Mouse (Mus musculus) heart, adult 11 months (tissue): ENCODE data around the gene Sos1.

ENCODE experiments used
- DNase-seq: peaks from one replicate; pipeline ENCODE4 v3.0.0; 2022

The Sos1 gene

GRCm38 (mm10) chr17:80411182-80411581, 69.1 kb downstream of the Sos1 start:
- DNase-seq: peak; percentile 52

GRCm38 (mm10) chr17:80398243-80398642, 82.0 kb downstream of the Sos1 start:
- DNase-seq: peak; percentile 70

DNA sequence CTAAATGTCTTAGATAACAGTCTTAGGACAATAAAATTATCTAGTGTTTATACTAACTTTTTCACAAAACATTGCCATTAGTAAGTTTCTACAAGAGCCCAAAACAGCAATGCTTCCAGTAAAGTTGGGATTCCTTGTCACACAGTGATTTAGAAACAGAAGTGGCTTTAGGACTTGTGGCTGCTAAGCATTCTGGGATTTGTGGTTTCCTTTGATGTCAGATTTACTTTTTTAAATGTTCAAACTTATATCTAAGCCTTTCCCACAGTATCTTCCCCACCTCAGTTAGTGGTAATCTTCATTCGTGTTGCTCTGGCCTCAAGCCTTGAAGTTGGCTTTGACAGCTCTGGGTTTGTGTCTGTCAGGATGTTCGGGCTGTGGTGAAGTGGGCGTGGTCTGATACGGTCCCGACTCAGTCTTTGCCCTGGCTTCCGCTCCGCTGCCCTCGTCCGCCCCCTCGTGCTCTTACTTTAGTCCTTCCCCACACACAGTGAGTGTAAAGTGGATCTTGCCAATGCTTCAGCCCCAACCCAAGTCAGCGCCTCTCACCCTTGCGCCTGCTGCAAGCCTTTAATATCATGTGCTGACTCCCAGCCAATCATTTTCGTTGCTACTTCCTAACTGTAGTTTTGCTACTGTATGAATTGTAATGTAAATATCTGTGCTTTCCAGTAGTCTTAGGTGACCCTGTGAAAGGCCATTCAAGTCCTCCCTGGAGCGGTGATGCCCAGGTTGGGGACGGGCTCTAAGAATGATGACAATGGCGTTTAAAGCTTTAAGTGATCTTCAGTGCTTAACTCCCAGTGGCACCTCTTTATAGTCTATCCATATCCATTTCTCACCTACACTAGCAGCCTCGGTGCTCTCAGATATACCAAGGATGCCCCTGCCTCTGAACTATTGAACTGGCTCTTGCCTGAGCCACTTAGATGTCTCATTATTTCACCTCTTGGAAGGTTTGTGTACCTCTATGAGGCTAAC, 88.5 kb downstream of the Sos1 start:
- DNase-seq: peak; percentile 95

GRCm38 (mm10) chr17:80390024-80390423, 90.2 kb downstream of the Sos1 start:
- peak; percentile 56 for DNase-seq

DNA sequence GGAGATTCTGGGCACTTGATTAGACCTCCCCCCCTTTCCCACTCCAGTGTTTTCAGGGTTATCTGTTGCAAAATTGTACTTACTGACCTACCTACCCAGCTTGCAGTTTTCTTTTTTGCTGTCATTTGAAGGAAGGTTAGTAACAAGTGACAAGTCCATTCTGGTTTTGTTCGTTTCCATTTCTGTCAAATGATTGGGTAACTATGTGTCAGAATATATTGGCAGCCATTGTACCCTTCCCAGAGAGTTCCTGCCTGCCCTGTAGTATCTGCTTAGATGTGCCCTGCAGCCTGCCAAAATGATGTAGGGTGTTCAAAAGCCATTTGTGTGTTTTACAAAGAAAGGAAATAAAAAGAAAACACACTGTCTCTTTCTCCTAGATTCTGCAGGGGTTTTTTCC, 94.6 kb downstream of the Sos1 start:
- peak; percentile 57 for DNase-seq

GRCm38 (mm10) chr17:80378386-80378785, 101.9 kb downstream of the Sos1 start:
- peak; percentile 93 for DNase-seq

- DNase-seq: no peak
These were observed 106.5 kb downstream of the Sos1 start for GRCm38 (mm10) chr17:80373726-80374096.

DNA sequence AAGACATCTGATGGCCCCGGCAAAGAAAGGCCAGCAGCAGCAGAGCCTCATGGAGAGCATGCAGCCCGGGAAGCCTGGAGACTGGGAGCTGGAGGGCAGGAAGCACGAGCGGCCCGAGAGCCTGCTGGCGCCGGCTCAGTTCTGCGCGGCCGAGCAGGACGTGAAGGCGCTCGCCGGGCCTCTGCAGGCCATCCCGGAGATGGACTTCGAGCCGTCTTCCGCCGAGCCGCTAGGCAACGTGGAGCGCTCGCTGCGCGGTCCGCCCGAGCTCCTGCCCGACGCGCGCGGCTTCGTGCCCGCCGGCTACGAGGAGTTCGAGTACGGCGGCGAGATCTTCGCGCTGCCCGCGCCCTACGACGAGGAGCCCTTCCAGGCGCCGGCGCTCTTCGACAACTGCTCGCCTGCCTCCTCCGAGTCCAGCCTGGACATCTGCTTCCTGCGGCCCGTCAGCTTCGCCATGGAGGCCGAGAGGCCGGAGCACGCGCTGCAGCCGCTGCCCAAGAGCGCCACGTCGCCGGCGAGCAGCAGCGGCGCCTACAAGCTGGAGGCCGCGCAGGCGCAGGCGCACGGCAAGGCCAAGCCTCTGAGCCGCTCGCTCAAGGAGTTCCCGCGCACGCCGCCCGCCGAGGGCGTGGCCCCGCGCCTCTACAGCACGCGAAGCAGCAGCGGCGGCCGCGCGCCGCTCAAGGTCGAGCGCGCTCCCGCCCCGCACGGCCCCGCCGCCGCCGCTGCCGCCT, 107.1 kb downstream of the Sos1 start, which contains the start of gene Gm10190:
Gm10190 (minus strand) TSS at position 553 of the 737 bp plus-strand sequence.
- DNase-seq: peak; percentile 99

DNA sequence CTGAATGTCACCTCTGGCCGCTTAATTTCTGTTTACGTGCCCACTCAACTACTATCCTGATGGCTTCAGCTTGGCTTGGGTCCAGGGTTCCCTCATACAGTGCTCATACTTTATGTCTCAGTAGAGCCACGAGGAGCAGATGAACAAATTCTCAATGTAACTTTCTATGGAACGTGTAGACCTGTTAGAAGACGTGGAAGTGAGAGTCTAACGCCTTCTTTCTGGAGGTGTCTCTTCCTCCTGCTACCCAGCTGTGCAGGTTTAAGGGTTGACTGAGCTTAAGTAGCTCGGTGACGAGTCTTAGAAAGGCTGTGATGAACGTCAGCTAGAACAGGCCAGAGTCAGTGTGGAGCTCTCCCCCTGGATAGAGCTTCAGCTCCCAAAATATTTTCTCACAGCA, 111.6 kb downstream of the Sos1 start:
- peak; percentile 80 for DNase-seq

GRCm38 (mm10) chr17:80367276-80367675, 113.0 kb downstream of the Sos1 start:
- peak; percentile 75 for DNase-seq

- DNase-seq: no peak
These were observed 120.0 kb downstream of the Sos1 start for GRCm38 (mm10) chr17:80360245-80360644.

- peak; percentile 24 for DNase-seq
These were observed 133.0 kb downstream of the Sos1 start for GRCm38 (mm10) chr17:80347234-80347633.

DNA sequence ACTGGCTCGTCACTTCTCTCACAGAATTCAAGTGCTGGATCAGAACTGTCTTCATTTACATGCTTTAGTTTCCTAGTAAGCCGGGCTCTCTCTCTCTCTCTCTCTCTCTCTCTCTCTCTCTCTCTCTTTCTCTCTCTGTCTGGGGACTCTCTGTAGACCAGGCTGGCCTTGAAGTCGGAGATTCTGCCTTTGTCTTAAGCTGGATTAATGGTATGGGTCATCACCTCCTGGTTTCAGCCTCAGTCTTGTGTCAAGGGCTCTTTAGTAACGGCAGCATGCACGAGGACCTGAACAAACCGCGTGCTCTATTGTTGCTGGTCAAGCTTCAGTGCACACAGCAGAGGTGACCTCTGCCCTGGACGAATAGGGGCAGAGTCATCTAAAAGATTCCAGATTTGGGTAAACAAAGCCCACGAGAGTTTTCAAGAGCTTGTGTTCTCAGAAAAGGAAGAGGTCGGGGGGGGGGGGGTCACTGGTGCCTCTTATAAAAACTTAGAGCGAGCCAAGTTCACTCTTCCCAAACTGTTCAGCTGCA, 133.6 kb downstream of the Sos1 start:
- peak; percentile 66 for DNase-seq

GRCm38 (mm10) chr17:80345277-80345676, 135.0 kb downstream of the Sos1 start:
- DNase-seq: peak; percentile 43
